Mouse (Mus musculus): ENCODE measurements around the gene Cd72.

The Cd72 gene

GRCm38 (mm10) chr4:43427501-43428179 is 26.8 kb downstream of the Cd72 start:
- no peak for DNase-seq (ENCODE audit: low spot score)

- DNase-seq (ENCODE audit: low spot score), result no peak
Measured at GRCm38 (mm10) chr4:43426487-43426886, 27.9 kb downstream of the Cd72 start.

GRCm38 (mm10) chr4:43425648-43426380 is 28.6 kb downstream of the Cd72 start:
- no peak for DNase-seq (ENCODE audit: low spot score)

GRCm38 (mm10) chr4:43425197-43425596 is 29.2 kb downstream of the Cd72 start:
- no peak for DNase-seq (ENCODE audit: low spot score)

- DNase-seq (ENCODE audit: low spot score), result no peak
Measured at GRCm38 (mm10) chr4:43424072-43424471, 30.4 kb downstream of the Cd72 start.

GRCm38 (mm10) chr4:43423267-43423934 is 31.0 kb downstream of the Cd72 start:
- no peak for DNase-seq (ENCODE audit: low spot score)

- DNase-seq (ENCODE audit: low spot score), result no peak
Measured at GRCm38 (mm10) chr4:43421632-43422240, 32.7 kb downstream of the Cd72 start.

- DNase-seq (ENCODE audit: low spot score), result peak; percentile 78
Measured at GRCm38 (mm10) chr4:43420305-43420704, 34.1 kb downstream of the Cd72 start.

GRCm38 (mm10) chr4:43419801-43420281 is 34.6 kb downstream of the Cd72 start:
- no peak for DNase-seq (ENCODE audit: low spot score)

- no peak for DNase-seq (ENCODE audit: low spot score)
Measured at GRCm38 (mm10) chr4:43418973-43419656, 35.3 kb downstream of the Cd72 start.

- DNase-seq (ENCODE audit: low spot score), result no peak
Measured at GRCm38 (mm10) chr4:43418450-43418849, 36.0 kb downstream of the Cd72 start.

- peak; percentile 35 for DNase-seq (ENCODE audit: low spot score)
Measured at GRCm38 (mm10) chr4:43417269-43418062, 37.0 kb downstream of the Cd72 start.

GRCm38 (mm10) chr4:43416071-43416490 is 38.3 kb downstream of the Cd72 start:
- no peak for DNase-seq (ENCODE audit: low spot score)

GRCm38 (mm10) chr4:43415221-43416070 is 39.0 kb downstream of the Cd72 start:
- DNase-seq (ENCODE audit: low spot score), result no peak

- DNase-seq (ENCODE audit: low spot score), result no peak
Measured at GRCm38 (mm10) chr4:43414761-43415160, 39.7 kb downstream of the Cd72 start.

- DNase-seq (ENCODE audit: low spot score), result no peak
Measured at GRCm38 (mm10) chr4:43407071-43407920, 47.1 kb downstream of the Cd72 start.

- DNase-seq (ENCODE audit: low spot score), result no peak
Measured at GRCm38 (mm10) chr4:43406162-43406971, 48.1 kb downstream of the Cd72 start.

- no peak for DNase-seq (ENCODE audit: low spot score)
Measured at GRCm38 (mm10) chr4:43404697-43405096, 49.7 kb downstream of the Cd72 start.

Data from c-Kit-positive CD71-positive TER-119-positive erythroid progenitor cells, embryonic 14.5 days (primary cell).